Mouse (Mus musculus) 3T3-L1 (cell line): ENCODE data around the gene E030018B13Rik.

Experiments
- DNase-seq: peaks from one replicate; pipeline ENCODE4 v3.0.0-alpha.2; 2015; ENCODE audit warnings: low read depth, low spot score

E030018B13Rik gene

DNA sequence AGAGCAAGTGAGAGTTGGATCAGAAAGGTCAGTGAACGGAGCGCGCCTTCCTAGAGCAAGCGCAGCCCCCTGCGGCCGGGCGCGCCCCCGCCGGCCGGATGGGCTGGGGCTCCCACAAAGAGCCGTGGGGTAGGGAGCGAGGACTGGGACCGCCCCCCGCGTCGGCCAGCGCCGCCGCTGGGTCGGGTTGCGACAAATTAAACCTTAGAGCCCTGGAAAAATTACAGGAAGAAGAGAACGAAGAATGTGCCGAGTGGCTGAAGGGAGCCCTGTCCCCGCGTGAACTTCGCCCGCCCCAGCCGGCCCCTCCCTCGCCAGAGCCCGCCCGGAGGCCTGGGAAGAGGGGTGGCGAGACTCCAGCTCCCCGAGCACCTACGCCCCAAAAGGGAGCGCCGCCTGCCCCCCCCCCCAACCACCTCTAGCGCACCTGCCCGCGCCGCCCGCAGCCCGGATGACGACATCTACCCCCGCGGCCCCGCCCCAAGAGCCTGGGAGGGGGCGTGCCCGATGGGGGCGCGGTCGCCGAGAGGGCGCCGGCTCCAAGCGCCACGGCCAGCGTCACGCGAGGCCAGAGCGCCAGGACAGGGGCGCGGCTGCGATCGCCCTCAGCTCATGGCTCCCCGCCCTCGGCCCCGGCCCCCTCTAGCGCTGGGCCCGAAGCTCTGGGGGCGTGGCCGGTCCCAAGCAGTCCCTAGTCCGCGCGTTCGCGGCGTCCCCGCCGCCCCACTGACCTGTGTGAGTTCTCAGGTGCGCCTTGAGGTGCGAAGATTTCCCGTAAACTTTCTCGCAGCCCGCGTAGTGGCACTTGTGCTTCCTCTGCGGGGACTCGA is 20.8 kb downstream of the E030018B13Rik start:
- DNase-seq = peak; percentile 77

DNA sequence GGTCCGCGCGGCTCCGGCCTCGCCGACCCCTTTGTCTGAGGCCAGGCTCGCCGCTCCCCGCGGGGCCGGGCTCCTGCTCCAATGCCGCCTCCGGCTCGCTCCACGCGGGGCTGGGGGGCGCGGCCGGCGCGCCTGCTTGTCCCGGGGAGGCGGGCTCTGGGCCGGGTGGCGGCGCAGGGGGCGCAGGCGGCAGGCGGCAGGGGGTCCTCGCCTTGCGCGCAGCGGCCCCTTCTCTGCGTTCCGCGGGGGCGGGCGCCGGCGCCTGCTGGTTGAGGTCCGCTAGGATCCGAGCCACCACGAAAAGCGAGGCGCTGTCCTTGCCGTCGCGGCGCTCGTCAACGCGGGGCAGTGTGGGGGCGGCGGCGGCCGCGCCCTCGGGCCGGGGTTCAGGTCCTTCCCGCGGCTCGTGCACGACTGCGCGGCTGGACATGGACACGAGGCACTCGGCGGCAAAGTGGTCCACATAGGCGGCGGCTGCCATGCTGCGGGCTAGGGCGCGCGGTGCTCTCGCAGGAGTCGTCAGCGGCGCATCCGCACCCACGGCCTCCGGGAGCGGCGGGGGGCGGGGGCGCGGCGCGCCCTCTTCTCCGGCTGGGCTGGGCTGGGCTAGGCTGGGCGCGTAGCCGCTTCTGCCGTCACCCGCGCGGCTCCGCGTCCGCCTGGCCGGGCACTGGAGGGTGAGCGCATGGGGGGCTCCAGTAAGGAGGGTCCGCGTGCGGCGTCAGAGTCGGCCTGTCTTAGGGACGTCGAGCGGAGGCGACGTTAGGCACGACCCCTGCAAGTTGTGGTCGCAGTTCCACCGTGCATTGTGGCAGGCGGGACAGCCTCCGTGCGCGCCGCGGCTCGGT is 21.6 kb downstream of the E030018B13Rik start:
- DNase-seq = peak; percentile 48

DNA sequence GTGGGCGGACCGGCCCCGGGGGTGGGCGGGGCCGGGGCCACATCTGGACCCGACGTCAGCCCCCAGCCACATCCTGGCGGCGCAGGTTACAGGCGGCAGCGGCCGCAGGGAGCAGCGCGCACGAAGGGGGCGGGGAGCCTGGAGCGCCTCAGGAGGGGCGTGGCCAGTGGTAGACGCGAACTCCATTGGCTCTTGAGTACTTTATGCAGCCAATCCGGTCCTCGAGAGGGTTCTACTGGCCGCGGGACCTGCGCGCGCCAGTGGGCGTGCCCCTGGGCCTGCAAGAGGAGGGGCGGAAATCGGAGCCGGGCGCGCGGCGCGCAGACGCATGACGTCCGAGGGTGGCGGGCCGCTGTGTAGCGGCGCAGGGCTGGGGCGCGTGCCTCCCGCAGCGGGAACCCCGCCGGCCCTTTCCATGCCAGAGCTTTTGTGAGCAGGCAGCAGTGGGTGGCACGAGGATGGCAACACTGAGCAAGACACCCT is 22.3 kb downstream of the E030018B13Rik start, which contains the start of gene Klf13:
Gene Klf13, minus strand, starts transcription at position 2 of the 483 bp plus-strand sequence.
- peak; percentile 97 for DNase-seq

- peak; percentile 64 for DNase-seq
These were observed 22.8 kb downstream of the E030018B13Rik start for GRCm38 (mm10) chr7:63939397-63939951.

- peak; percentile 58 for DNase-seq
These were observed 23.7 kb downstream of the E030018B13Rik start for GRCm38 (mm10) chr7:63940321-63940720.

DNA sequence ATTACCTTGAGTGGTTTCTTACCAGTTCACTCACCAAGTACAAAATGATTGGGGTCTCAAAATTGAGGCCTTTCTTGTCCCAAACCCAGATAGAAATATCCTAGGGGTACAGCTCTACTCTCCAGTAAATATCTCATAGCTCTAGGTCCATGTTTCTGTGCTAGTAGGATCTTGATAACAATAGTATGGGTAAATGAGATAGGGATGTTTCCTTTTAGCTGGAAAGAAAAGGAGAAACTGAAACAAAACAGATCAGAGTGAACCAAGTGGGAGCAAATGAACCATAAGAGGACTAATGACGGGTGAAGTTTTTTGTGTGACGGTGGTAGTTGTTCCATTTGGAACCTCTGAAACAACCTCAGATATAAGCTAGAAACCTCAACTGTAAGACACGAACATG is 24.4 kb downstream of the E030018B13Rik start:
- DNase-seq = no peak

DNA sequence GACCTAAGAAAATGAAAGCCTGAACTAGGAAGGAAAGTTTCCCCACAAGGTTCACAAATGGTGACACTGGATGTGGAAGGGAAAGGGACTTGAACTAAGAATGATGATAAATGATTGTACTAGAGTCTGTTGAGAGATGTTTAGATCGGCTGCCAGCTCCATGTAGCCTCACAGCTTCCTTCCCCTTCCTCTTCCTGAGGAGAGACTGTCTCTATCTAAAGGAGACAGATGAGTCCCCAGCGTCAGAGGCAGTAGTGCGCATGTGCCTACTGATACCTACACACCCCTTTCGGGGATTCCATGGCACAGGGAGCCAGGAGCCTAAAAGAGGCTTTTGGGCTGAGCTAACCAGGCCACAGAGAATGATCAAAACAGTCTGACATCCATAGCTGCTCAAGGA is 24.8 kb downstream of the E030018B13Rik start:
- no peak for DNase-seq

DNA sequence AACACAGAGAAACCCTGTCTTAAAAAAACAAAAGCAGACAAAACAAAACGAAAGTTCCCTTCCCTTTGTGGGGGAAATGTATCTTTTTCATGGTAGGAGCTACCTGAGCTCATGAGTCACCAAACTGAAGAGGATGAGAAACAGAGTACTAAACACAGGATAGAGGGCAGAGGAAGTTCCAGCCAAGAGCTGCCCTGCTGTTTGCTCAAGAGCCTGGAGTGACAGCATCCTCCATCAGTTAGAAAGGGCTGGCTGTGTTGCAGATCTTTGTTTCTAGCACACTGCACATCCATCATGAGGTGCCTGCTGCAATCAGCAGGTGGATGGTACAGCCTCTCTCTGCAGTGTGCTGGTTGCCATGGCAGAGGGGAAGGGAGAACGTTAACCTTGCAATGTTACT is 27.3 kb downstream of the E030018B13Rik start:
- DNase-seq = no peak

- DNase-seq = no peak
These were observed 31.1 kb downstream of the E030018B13Rik start for GRCm38 (mm10) chr7:63947514-63948487.

DNA sequence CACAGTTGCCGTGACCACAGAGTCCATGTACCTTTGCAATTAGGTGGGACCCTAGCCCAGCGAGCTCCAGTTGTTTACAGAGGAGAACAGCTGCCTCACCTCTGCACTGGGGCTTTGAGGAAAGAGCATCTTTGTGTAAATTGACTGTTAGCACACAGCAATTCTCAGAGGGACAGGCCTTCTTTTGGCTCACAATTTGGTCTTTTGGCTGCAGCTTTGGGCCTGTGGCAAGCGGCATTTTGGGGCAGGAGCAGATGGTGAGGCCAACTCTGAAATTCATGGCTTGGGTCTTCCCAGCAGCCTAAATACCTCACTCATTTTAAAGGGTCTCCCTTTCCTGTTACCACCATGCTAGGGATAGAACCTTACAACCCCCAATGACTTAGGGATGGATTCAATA is 32.5 kb downstream of the E030018B13Rik start:
- no peak for DNase-seq

DNA sequence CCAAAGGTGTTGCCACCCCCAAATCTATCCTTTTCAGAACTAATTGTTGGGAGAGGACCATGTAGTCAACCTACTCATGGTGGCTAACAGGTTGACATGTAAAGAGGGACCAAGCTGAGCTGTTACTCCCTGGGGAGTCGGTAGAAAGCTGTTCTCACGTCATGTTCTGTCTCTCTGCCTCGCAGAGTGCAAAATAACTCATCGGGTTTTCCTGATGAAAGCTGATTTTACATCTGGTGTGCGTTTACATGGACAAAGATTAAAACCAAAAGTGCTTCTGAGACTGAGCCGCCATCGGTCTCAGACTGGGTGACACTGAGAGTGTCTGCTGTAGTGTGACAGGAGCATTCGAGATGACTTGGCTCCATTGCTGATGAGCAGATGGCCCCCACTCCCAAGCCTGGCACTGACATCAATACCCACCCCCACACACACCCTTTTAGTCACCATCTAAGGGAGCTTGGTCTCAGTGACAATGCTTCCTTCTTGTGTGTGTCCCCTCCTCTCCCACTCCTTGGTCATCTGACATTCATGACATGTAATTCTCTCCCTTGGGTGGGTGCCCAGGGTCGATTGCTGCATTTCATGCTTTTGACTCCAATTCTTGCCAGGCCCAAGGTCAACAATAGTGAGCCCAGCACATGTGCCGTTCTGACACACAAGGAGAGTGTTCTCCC is 34.4 kb downstream of the E030018B13Rik start:
- DNase-seq = no peak

GRCm38 (mm10) chr7:63952077-63952898 is 35.6 kb downstream of the E030018B13Rik start:
- DNase-seq = no peak

- no peak for DNase-seq
These were observed 38.8 kb downstream of the E030018B13Rik start for GRCm38 (mm10) chr7:63955440-63955839.

- DNase-seq = no peak
These were observed 39.6 kb downstream of the E030018B13Rik start for GRCm38 (mm10) chr7:63956138-63956823.

DNA sequence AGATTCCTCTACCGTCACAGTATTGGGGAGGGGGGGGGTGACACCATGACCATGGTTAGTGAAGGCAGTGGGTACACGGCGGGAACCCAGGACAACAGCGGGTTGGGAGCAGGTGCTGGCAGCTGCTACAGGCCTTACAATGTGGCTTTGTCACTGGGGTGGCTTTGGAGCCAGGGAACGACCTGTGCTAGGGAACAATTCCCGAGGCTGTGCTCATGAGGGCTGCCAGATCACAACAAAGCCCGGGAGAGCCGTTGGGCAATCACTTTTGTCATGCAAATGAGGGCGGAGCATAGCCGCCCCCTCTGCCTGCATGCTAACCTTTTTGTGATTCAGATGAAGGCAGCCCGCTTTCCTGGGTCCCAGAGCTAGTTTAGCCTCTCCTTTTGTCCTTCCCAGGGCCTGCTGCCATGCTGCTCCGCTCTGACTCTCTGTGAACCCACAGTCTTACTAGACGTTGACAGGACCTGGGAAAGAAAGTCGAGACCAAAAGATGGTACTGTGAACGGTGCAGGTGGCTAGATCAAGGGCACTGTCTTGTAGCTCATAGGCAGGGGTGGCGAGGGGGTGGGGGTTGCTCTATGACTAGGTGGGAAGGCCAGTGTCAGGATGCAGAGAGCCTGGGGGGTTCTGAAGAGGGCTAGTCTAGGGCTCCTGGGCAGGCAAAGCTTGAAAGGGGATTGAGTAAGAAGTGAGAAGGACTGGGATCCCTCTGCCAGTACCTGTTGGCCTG is 40.5 kb downstream of the E030018B13Rik start:
- no peak for DNase-seq

DNA sequence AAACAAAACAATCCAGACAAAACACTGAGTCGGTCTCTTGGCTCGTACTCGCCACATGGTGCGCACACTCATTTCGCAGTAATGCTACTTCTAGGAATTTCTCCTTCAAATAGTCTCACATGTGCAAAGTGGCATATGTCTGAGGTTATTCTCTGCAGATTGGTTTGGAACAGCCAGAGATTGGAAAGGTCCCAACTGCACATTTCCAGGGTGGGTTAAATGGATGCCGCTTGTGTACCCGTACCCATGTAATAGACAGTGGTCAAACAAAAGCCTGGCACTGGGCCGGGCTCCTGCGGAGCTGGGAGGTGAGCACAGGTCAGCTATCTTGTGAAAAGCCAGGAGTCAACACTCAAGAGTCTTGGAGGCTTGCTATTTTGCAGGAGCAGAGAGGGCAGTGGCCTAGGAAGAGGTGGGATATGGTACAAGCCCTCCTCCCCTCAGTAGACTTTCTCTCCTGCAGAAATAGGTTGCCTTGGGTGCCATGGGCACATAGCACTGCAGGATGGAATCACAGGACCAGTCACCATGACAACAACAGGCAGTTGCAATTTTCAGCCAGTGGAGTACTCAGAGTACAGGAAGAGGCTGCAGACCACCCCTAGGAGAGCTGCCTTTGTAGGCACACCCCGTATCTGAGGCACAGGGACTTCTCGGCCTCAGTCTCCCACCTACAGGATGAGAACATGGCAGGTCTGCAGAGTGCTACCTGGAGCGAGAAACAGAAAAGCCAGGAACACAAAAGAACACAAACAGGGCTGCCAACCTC is 41.4 kb downstream of the E030018B13Rik start:
- no peak for DNase-seq

DNA sequence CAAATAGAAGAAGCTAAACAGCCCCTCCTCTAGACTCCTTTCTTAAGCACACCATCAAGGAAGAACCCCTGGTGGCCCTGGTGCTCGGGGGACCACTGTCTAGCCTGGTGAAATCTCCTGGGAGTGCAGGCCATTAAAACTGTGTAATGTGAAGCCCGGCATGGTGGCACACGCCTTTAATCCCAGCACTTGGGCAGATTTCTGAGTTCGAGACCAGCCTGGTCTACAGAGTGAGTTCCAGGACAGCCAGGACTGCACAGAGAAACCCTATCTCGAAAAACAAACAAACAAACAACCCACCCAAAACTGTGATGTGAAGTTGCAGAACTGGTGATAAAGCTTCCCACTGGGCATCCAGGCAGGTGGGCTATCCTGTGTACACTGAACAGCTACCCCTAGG is 47.0 kb downstream of the E030018B13Rik start:
- no peak for DNase-seq
